Mouse (Mus musculus) embryonic facial prominence, embryonic 10.5 days (tissue): ENCODE measurements at regions not wholly inside any gene's neighbourhood (a gene's known extent, or its start where the extent isn't known, plus 50 kb on each side); places are given as distances from the start of the nearest gene placed in this dataset.
A peak's percentile ranks its signal among the peaks of the same experiment; 100 is the strongest.

ENCODE experiments used
- DNase-seq: peaks from one replicate; pipeline ENCODE4 v3.0.0-alpha.2; 2017; ENCODE audit warnings: low spot score
- H3K27ac ChIP-seq: fragments of 300-500 bp; sonication (generic); replicated peaks from 2 replicates; pipeline ENCODE4 v1.5.1; 2016; ENCODE audit warnings: mild to moderate bottlenecking
- H3K27me3 ChIP-seq: fragments of 300-500 bp; sonication (generic); replicated peaks from 2 replicates; pipeline ENCODE4 v1.6.1; 2016; ENCODE audit warnings: low read depth, mild to moderate bottlenecking; ENCODE audit not compliant: poor library complexity, severe bottlenecking
- H3K36me3 ChIP-seq: fragments of 300-500 bp; sonication (generic); replicated peaks from 2 replicates; pipeline ENCODE4 v1.6.1; 2016; ENCODE audit warnings: mild to moderate bottlenecking, moderate library complexity
- H3K4me1 ChIP-seq: fragments of 300-500 bp; sonication (generic); 2 replicates; pipeline ENCODE4 v1.6.1; 2016
- H3K4me3 ChIP-seq: fragments of 300-500 bp; sonication (generic); 2 replicates; pipeline ENCODE4 v1.5.1; 2016; ENCODE audit warnings: mild to moderate bottlenecking, moderate library complexity
- H3K9me3 ChIP-seq: fragments of 300-500 bp; sonication (generic); 2 replicates; pipeline ENCODE4 v1.6.1; 2016; ENCODE audit warnings: mild to moderate bottlenecking
- WGBS: fragments of 180-500 bp; shearing (Covaris S2); methylation state at CpG from one replicate; pipeline ENCODE4 v1.1.7; 2016; 5-methylcytosine and 5-hydroxymethylcytosine counted together

- Histone ChIP-seq H3K27me3 (no peaks in the 10 kb centered on the region), H3K9me3 (no peaks in the 10 kb centered on the region), H3K4me1 (no peaks in the 10 kb centered on the region), H3K27ac (no peak overlapping the region), H3K4me3 (no peak overlapping the region), H3K36me3 (no peaks in the 10 kb centered on the region)
- no peak for DNase-seq
- 92% methylated on average over 3 of the region's 3 CpGs for WGBS
Observed at GRCm38 (mm10) chr16:71997634-71998278, 310.4 kb upstream of the Robo1 start.

GRCm38 (mm10) chr16:72027404-72028215 lies 280.5 kb upstream of the Robo1 start:
- no peaks in the 10 kb centered on the region for H3K9me3 ChIP-seq
- peak overlapping the region; percentile 67 for H3K4me3 ChIP-seq
- DNase-seq, result peak; percentile 69
- peaks cover 31% of the 10 kb centered on the region for H3K27me3 ChIP-seq
- H3K27ac ChIP-seq, result peak overlapping the region; percentile 54
- 2% methylated on average over 27 of the region's 27 CpGs for WGBS
- H3K36me3 ChIP-seq, result no peaks in the 10 kb centered on the region
- H3K4me1 ChIP-seq, result peaks cover 14% of the 10 kb centered on the region

- no peak for DNase-seq
- H3K4me1 ChIP-seq, result peaks cover 14% of the 10 kb centered on the region
- H3K36me3 ChIP-seq, result no peaks in the 10 kb centered on the region
- WGBS, result 2% methylated on average over 6 of the region's 6 CpGs
- H3K4me3 ChIP-seq, result peak overlapping the region; percentile 67
- H3K27me3 ChIP-seq, result peaks cover 31% of the 10 kb centered on the region
- H3K27ac ChIP-seq, result peak overlapping the region; percentile 54
- no peaks in the 10 kb centered on the region for H3K9me3 ChIP-seq
Observed at GRCm38 (mm10) chr16:72028216-72028610, 279.9 kb upstream of the Robo1 start.

DNA sequence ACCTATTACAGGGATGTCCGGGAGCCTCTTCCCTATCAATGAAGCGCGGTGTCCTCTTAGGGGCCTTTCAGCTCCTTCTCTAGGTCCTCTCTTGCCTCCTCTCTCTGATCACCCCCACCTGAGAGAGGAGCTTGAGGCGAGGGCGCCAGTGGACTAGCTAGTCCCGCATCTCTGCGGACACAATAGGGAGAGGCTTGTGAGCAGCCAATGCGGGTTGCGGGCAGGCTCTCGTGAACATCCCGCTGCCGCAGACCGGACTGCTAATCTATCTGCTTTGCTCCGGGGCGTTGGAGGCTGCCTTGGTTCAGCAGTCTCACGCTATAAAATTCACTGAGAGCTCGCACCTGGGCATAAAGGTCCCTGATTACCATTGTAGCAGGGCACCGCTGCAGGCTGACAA lies 279.3 kb upstream of the Robo1 start:
- H3K9me3 ChIP-seq, result no peaks in the 10 kb centered on the region
- H3K4me3 ChIP-seq, result peak overlapping the region; percentile 67
- H3K27me3 ChIP-seq, result peaks cover 31% of the 10 kb centered on the region
- peaks cover 14% of the 10 kb centered on the region for H3K4me1 ChIP-seq
- peak; percentile 56 for DNase-seq
- H3K36me3 ChIP-seq, result no peaks in the 10 kb centered on the region
- peak overlapping the region; percentile 48 for H3K27ac ChIP-seq
- WGBS, result under 1% methylated on average over 18 of the region's 18 CpGs

GRCm38 (mm10) chr16:72029273-72029672 lies 278.8 kb upstream of the Robo1 start:
- Histone ChIP-seq H3K27ac (no peak overlapping the region; the same call in 1 of the 2 replicates), H3K9me3 (no peaks in the 10 kb centered on the region), H3K27me3 (peaks cover 31% of the 10 kb centered on the region), H3K4me3 (peak overlapping the region; percentile 67), H3K4me1 (peaks cover 14% of the 10 kb centered on the region), H3K36me3 (no peaks in the 10 kb centered on the region)
- DNase-seq, result peak; percentile 10
- whole genome bisulfite sequencing, result 4% methylated on average over 4 of the region's 4 CpGs

DNA sequence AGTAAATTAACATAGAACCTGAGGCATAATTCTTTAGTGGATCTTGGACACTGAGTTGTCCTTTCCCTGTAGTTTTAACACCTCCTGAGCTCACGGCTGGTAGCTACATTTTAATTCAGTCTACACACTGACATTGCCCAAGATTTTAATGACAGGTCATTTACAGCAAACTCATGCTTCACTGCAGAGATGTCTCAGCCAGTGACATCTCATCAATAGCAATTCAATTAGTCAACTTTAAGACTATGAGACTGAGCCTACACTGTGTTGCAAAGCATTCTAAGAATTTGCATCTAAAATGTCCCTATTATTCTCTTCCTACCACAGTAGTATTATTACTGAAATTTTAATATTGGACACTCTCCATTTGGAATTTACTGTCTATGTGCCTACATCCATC lies 239.9 kb upstream of the Robo1 start:
- Histone ChIP-seq H3K27me3 (no peaks in the 10 kb centered on the region), H3K36me3 (no peaks in the 10 kb centered on the region), H3K27ac (no peak overlapping the region), H3K9me3 (no peaks in the 10 kb centered on the region), H3K4me3 (no peak overlapping the region), H3K4me1 (no peaks in the 10 kb centered on the region)
- no peak for DNase-seq
- WGBS, result 65% methylated on average over 1 of the region's 1 CpGs

DNA sequence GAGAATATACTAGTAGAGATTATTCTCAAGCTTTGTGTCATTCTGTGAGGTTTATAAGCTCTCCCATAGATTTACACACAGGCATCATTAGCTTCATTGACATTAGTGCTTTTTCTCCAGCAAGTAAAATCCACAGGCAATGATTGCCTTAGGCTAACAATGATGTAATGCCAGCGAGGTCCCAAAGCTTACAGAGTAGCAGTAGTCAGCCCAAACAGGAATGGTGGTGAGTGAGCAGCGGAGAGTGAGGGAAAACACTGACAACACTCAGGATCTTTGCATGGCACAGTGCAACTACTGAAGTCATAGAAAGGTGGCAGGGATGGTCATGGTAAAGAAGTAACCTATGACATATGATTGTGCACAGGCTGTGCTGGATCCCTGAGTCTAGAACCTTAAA lies 238.5 kb upstream of the Robo1 start:
- Histone ChIP-seq H3K4me1 (no peaks in the 10 kb centered on the region), H3K27me3 (no peaks in the 10 kb centered on the region), H3K27ac (no peak overlapping the region), H3K36me3 (no peaks in the 10 kb centered on the region), H3K4me3 (no peak overlapping the region), H3K9me3 (no peaks in the 10 kb centered on the region)
- 60% methylated on average over 2 of the region's 2 CpGs for WGBS
- no peak for DNase-seq

- Histone ChIP-seq H3K4me1 (no peaks in the 10 kb centered on the region), H3K27ac (no peak overlapping the region), H3K27me3 (no peaks in the 10 kb centered on the region), H3K9me3 (no peaks in the 10 kb centered on the region), H3K4me3 (no peak overlapping the region), H3K36me3 (no peaks in the 10 kb centered on the region)
- DNase-seq, result no peak
- 69% methylated on average over 2 of the region's 2 CpGs for WGBS
Observed at GRCm38 (mm10) chr16:72071756-72072471, 236.2 kb upstream of the Robo1 start.

DNA sequence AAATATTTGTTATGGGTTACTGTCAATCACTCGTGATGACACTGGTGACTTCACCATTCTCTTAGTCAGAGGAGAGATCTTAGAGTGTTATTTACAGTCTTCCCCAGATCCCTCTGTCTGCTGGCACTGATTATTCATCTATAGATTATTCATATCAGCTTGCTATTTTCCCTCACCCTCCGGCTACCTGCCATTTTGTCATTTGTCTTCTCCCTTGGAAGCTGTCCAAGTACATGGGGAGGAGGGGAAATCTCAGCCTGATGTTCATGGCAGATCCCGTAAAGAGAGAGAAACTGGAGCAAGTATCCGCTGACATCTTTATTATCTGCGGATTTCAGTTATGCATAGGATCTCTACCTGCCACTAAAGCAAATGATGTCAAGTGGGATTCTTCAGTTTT lies 222.9 kb upstream of the Robo1 start:
- Histone ChIP-seq H3K9me3 (no peaks in the 10 kb centered on the region), H3K27me3 (no peaks in the 10 kb centered on the region), H3K4me1 (no peaks in the 10 kb centered on the region; the same call in 1 of the 2 replicates), H3K27ac (no peak overlapping the region), H3K36me3 (no peaks in the 10 kb centered on the region), H3K4me3 (no peak overlapping the region)
- WGBS, result 90% methylated on average over 5 of the region's 5 CpGs
- DNase-seq, result no peak

GRCm38 (mm10) chr16:72088053-72088452 lies 220.1 kb upstream of the Robo1 start:
- Histone ChIP-seq H3K4me3 (no peak overlapping the region), H3K4me1 (no peaks in the 10 kb centered on the region; the same call in 1 of the 2 replicates), H3K27ac (no peak overlapping the region), H3K9me3 (peaks cover 8% of the 10 kb centered on the region; the same call in 1 of the 2 replicates), H3K36me3 (no peaks in the 10 kb centered on the region), H3K27me3 (no peaks in the 10 kb centered on the region)
- 72% methylated on average over 4 of the region's 4 CpGs for WGBS
- no peak for DNase-seq

- H3K27ac ChIP-seq, result no peak overlapping the region
- no peak overlapping the region for H3K4me3 ChIP-seq
- no peaks in the 10 kb centered on the region for H3K27me3 ChIP-seq
- peaks cover 8% of the 10 kb centered on the region; the same call in 1 of the 2 replicates for H3K9me3 ChIP-seq
- no peaks in the 10 kb centered on the region for H3K36me3 ChIP-seq
- 89% methylated on average over 6 of the region's 6 CpGs for WGBS
- no peak for DNase-seq
- no peaks in the 10 kb centered on the region; the same call in 1 of the 2 replicates for H3K4me1 ChIP-seq
Observed at GRCm38 (mm10) chr16:72088916-72089315, 219.2 kb upstream of the Robo1 start.
